Mouse (Mus musculus): ENCODE measurements around the gene Ephx1. TPM values are rescaled to one million over a fixed set of nuclear protein-coding genes. Genes with fewer than 3 reads are reported as not detected.
A peak's percentile ranks its signal among the peaks of the same experiment; 100 is the strongest.
"Not testable (repeated sequence)": the region's sequence is repeated elsewhere in the genome, so short reads cannot be mapped to it uniquely, and the experiment has no call there.

Gene Ephx1
- total RNA-seq (2021), result 10 to 100 TPM; 19.7 to 28.3 TPM
- long read RNA-seq, experiment 1, transcript Ephx1-201 (9 exons, 1,741 nt), result major isoform, 14 of 18 reads
- long read RNA-seq, experiment 1, partial matches to known transcripts, result 1 of 18 reads
- long read RNA-seq, experiment 1, other reads (novel, unspliced or antisense), result 3 of 18 reads
- long read RNA-seq, experiment 2, transcript Ephx1-201 (9 exons, 1,741 nt), result major isoform, 33 of 36 reads
- long read RNA-seq, experiment 2, partial matches to known transcripts, result 1 of 36 reads
- long read RNA-seq, experiment 2, other reads (novel, unspliced or antisense), result 2 of 36 reads

DNA sequence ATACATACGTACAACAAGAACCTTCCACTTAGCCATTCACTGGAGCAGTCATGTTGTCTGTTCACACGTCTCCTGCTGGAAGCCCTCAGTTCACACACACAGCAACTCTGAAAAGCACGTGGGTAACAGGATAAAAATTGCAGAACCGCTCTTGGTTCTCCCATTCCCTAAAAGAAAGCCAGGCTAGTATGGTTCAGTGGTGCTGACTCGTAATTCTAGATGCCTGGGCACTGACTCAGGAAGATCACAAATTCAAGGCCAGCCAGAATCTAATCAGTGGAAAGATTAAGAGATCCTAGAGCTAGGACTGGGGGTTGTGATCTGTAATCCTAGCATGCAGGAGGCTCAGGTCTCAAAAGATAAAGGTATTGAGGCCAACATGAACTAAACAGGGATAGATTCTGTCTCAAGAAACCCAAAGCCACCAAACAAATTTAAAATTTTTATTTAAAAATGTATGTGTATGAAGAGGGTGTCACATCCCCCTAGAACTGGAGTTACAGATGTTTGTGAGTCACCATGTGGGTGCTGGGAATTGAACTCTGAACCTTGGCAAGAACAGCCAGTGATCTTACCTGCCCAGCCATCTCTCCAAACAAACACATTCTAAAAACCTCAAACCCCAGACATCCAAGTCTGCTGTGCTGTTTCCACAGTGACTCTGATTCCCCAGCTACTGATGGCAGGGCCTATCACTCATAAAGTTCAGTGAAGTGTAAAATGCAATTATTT lies at the start of gene Ephx1:
Gene Ephx1 (minus strand): TSS at position 149 of the 732 bp plus-strand sequence.
- DNase-seq (ENCODE audit: low spot score in 2 of 2), result no peak

GRCm38 (mm10) chr1:181069671-181070070 lies 49.0 kb upstream of the Ephx1 start:
- no peak for DNase-seq (ENCODE audit: low spot score in 2 of 2)

DNA sequence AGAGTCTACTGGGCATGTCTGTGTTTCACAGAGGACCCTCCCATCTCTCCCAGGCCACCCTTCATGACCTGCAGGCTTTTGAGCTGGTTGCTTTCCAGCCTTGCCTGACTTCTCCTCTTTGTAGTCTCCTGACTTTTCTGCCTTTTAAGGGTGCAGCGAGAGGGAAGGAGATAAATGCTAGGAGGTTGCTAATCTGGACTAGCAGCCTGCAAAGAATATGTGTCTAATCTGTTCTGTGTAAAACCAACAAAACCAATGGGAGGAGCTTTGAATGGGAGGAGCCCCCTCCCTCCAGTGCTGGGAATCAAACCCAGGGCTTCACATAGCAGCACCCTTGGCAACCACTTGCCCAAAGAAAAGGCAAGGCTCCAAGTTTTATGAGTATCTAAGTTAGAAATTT lies 47.6 kb upstream of the Ephx1 start:
- DNase-seq (ENCODE audit: low spot score in 2 of 2), result no peak

DNA sequence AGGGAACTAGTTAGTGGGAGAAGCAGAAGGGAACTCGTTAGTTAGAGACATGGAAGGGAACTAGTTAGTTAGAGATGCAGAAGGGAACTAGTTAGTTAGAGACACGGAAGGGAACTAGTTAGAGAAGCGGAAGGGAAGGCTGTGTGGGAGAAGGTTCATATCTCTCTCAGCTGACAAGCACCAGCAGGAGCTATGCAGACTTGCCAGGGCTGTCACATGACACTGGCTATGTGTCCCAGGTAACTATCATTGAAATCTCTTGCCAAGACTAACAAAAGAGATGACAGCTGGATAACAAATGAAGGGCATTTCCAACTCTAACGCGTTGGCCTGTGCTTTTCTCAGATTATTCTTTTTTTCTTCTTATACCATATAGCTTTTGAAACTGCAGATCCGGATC lies 43.9 kb upstream of the Ephx1 start:
- no peak for DNase-seq (ENCODE audit: low spot score in 2 of 2)

DNA sequence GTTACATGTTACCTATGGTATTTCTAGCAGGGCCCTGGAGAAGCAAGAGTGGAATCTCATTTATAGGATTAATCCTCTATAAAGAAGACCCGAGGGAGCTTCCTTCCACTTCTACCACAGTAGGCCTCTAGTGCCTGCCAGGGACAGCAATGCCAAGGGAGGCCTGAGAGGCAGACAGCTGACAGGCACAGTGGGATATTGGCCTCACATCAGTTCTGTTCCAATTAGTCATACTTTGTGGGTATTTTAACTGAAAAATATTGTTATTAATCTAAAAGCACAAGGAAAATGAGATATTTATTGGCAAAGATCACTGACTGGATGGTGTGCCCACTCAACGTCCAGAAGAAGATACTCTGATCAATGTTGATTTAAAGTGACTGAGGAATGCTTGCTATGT lies 43.3 kb upstream of the Ephx1 start:
- DNase-seq (ENCODE audit: low spot score in 2 of 2), result no peak

DNA sequence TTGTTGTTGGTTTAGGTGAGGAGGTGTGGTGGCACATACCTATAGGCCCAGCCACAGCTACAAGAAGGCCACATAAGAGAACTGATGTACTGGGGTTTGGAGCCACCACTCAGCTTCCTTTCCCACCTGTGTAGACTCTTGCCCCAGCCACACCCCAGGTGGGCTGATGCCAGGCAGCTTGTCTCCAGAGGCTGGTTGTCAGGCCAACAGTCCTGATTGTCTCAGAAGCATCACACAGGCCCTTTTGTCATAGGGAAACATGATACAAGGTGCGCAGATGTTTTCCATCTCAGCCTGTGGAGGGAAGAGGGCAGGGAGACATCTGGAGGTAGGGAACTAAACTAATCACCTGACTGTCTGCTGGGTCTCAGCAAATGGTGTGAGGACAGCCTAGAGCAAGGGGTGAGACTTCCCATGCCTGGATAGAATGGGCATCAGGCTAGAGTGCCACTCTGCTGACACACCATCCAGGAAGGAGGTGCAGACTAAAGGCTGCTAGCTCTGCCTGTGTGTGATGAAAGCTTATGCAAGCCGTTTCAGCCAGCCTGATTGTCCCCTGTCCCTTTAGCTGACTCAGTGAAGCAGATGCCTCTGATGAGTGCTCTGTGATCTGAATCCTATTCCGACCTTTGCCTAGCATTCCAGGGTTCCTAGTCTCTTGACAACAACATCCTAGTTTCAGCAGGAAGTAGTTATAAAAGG lies 41.2 kb upstream of the Ephx1 start:
- DNase-seq (ENCODE audit: low spot score in 2 of 2), result no peak

- no peak for DNase-seq (ENCODE audit: low spot score in 2 of 2)
Measured at GRCm38 (mm10) chr1:181052898-181053297, 32.2 kb upstream of the Ephx1 start.

DNA sequence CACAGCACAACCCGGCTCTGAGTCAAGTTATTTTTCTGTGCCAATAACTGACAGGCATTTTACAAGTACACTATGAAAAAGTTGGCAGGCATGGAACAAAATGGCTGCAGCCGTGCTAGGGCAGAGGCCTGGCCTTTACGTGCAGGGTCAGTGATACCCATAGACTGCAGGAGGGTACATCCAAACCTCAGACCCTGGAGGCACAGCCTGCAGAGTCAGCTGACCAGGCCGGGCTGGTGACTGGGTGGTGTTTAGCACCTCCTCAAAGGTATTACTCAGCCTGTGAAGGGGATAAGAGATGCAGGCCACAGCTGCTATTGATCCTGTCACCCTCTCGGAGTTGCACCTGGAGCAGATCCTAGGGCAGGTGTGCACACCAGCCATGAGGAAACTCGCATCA lies 30.2 kb upstream of the Ephx1 start, which contains the start of gene 9130409I23Rik:
Gene 9130409I23Rik (plus strand): TSS at position 301 of the 400 bp plus-strand sequence.
- no peak for DNase-seq (ENCODE audit: low spot score in 2 of 2)

DNA sequence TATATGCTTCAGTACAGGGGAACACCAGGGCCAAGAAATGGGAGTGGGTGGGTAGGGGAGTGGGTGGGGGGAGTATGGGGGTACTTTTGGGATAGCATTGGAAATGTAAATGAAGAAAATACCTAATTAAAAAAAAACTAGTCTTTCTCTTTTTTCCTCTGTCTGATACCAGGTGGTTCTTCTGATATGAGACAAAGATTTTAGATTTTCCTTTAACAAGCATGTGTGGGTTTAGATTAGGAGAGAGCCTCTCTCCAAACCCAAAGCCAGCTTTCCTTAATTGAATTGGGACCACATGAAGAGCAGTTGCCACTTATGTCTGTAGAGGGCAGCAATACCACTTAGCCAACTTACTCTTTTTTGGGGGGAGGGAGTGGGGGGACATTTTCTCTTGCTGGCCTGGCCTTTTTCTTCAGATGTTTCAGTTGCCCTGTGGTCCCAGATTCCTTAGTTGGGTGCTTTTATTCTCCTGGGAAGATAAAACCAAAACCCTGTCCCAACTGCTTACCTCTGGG lies 28.7 kb upstream of the Ephx1 start:
- DNase-seq (ENCODE audit: low spot score in 2 of 2), result no peak

DNA sequence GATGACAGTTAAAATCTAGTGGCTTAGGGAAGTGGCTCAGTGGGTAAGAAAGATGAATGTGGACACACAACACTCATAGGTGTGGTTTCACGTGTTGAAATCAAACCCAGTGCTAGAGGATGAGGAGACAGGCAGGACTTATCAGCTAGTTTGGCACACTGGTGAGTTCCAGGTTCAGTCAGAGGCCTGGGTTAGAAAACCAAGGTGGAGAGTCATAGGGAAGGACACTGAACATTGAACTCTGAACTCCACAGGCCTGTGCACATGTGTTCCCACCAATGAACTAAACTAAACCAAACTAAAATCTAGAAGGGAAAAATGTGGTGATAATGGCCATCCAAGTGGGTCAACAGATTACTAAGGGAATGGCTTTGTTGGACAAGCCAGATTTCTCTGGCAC lies 26.8 kb upstream of the Ephx1 start:
- DNase-seq (ENCODE audit: low spot score in 2 of 2), result no peak

- peak in 1 of 2 experiments; percentile 27 for DNase-seq (ENCODE audit: low spot score in 2 of 2)
Measured at GRCm38 (mm10) chr1:181039652-181040051, 18.9 kb upstream of the Ephx1 start.

DNA sequence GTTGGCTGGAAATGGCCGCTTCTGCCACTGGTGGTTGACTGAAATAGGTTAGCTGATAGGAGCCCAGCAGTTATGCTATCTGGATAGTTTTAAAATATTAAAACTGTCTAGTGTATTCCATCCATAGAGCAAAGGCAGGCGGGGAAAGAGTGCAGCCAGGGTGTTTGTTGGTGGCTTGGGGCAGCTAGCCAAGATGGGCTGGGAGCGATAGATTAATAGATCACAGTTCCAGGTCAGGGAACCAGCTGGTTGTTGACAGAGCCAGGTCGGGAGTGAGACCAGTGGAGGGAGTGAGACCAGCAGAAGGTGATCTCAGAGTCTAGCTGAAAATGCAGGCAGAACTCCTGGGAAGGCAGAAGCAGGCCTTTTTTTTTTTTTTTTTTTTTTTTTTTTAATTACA lies 16.9 kb upstream of the Ephx1 start:
- DNase-seq (ENCODE audit: low spot score in 2 of 2), result no peak

DNA sequence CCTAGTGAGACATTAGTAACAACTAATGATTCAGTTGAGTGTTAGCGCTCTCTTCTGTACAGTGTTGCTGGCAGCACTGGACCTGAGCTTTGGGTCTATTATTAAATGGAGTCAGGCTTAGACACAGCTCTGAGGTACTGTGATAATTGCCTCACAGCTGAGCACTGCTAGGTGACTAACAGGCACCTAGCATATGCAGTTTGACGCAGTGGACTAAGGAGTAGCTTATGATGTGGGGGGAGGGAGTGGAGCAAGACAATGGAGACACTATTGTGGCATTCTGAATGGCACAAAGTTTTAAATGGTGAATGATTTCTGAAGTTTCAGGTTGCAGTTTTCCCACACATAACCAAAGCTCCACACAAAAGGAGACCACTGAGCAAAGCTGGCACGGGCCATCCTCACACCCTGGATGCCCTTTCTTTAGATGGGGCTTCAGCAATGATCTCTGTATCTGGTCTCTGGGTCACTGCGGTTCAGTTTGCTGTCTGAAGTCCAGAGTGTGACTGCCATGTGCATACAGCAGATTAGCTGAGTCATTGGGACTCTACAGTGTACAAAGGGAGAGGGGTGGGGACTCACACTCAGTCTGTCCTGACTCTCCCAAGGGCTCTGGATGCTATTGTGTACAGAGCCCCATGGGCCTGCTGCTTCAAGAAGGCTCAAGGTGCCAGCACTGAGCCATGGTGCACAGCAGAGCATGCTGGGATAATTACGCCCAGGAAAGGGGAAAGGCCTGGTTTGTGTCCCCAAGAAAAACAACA lies 14.5 kb upstream of the Ephx1 start:
- not testable (repeated sequence) for DNase-seq (ENCODE audit: low spot score in 2 of 2)

DNA sequence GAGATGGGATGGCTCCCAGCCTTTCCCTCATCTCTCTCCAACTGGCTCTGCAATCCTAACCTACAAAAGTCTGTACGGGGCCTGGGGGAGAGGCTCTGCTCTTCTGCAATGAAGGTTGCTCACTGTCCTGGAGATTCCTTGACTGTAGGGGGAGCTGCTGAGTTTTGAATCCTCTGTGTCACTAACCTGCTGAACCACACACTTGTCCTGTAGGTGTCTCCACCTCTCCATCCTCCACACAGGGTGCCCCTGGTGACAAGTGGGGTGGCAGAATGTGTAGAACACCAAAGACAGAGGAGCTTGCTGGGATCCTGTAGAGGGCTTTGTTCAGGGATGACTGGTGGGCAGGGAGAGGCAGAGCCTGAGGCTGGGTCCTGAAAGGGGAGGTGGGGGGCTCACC lies 1.6 kb upstream of the Ephx1 start:
- peak; percentile 10 to 62 for DNase-seq (ENCODE audit: low spot score in 2 of 2)

DNA sequence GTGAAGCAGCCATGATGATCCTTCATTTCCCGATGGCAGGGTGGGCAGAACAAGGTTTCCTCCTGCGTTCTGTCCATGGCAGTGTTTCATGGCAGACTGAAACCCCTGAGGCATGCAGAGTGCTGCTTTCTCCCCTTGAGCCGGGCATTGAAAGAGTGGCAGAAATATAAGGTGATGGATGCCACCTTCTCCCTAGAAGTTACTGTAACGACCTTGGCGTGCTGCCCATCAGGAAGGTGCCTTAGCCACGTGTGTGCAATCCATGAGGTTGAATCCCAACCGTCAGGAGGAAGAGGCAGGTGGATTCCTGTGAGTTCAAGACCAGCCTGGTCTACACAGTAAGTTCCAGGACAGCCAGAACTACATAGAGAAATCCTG lies 773 bp upstream of the Ephx1 start:
- DNase-seq (ENCODE audit: low spot score in 2 of 2), result no peak

DNA sequence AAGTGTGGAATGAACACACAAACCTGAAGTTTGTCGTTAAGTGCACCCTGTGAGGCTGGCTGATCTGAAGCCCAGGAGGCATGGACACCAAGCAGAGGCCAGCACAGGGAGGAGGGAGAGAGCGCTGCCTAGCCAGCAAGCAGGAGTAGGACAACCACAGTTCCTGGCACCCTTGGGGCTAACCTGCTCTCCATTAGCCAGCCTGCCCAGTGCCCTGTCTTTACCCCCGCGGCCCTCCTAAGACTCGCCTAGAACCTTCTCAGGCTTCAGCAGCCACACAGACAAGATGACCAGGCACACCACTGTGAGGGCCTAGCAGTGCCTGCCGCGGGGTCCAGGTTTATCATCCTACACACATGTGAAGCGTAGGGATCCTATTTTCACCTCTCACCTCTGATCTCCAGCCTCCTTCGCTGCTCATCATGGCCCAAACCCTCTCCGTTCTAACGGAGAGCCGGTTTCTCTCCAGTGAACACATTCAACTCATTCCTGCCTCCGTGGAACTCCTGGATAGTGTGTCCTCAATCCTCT lies 2.7 kb downstream of the Ephx1 start:
- no peak for DNase-seq (ENCODE audit: low spot score in 2 of 2)

DNA sequence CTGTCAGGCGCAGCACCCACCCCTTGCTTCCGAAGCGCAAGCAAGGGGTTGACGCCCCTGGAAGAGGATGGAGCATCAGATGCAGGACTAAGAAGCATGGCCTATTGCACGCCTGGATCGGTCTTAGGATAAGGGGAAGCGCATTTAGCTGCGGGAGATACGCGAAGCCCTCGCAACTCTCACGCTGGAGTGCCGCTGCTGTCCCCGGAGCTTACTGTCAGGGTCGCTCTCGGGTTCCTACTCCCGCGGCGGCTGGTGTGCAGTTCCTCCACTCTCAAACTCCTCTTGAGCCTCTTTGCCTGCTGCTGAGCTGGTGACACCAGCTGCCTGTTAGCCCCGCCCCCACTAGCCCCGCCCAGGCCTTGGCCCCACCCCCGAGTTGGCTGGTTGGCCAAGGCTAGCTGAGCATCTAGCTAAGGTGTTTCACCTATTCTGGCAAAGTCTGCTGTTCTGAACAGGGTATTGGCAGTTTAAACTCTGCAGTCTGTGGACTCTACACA lies 3.4 kb downstream of the Ephx1 start:
- peak; percentile 48 to 59 for DNase-seq (ENCODE audit: low spot score in 2 of 2)

GRCm38 (mm10) chr1:181016532-181017131 lies 4.1 kb downstream of the Ephx1 start:
- DNase-seq (ENCODE audit: low spot score in 2 of 2), result peak; percentile 48 to 54

GRCm38 (mm10) chr1:181016045-181016444 lies 4.7 kb downstream of the Ephx1 start:
- DNase-seq (ENCODE audit: low spot score in 2 of 2), result no peak

DNA sequence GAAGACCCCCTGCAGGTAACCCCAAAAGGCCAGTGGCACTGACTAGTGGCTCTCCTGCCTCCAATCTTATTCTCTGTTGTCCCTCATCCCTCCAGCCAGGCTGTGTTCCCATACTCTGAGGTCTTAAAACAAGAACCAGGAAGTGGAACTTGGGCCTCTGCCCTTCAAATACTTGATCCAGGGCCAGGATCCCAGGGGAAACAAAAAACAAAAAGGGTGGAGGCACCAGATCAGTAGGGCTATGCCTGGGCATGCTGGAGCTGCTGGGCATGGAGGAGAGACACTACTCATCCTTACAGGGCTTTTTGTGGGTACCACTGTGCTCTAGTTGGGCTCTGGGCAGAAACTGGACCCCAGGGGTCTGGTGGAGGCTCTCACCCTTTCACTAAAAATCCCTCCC lies 5.1 kb downstream of the Ephx1 start:
- DNase-seq (ENCODE audit: low spot score in 2 of 2), result peak; percentile 12 to 60

All from layer of hippocampus, postnatal 14 days (tissue).